ENCODE assay signal across 10 mouse cellular contexts in the genomic region with DNA sequence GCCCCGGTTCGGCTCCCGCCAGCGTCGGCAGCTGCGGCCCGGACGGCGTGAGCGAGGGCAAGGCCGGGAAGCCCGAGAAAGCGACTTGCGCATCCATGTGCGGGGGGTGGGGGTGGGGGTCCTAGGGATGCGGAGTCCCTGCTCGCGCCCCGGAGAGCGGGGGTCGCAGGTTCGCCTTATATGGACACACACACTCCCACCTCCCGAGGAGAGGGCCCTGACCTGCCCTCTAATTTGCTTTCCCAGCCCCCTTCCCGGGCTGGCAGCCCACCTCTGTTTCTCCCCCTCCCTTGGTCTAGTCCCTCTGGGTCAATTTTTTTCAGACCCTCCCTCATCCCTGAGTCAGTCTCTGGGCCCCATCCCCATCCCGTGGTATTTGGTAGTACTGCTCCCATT. TPM values are rescaled to one million over a fixed set of nuclear protein-coding genes. Genes with fewer than 3 reads are reported as not detected.
DNase-seq lines count a peak whose midpoint lies in the region; ATAC-seq and TF ChIP-seq lines count a peak whose summit lies in the region.
"Had no signal": no experiment of that assay in that cellular context is flagged by ENCODE, and none has a peak within 500 bp of the region (broad histone marks: within the 10 kb centered on the region; RNA-seq: fewer than 3 reads in every experiment).

Foxe3 (minus strand) TSS at position 97 of the 396 bp plus-strand sequence.

- no peak within 1 kb of the TSS for H3K27ac ChIP-seq in heart, embryonic 11.5 days (ENCODE audit: low read depth, low read length)
- H3K27ac ChIP-seq in testis, adult 2 months (ENCODE audit: control insufficient read depth, insufficient read depth, low read depth, low read length), result no peak within 1 kb of the TSS
- H3K27ac ChIP-seq in liver, embryonic 12.5 days, result no peak within 1 kb of the TSS
- no peak within 1 kb of the TSS for H3K27ac ChIP-seq in stomach, embryonic 16.5 days (ENCODE audit: low read length)

- no peak within 1 kb of the TSS for H3K9ac ChIP-seq in heart, embryonic 11.5 days (ENCODE audit: low read depth, low read length)
- no peak within 1 kb of the TSS for H3K9ac ChIP-seq in liver, embryonic 12.5 days
- peak within 1 kb of the TSS; percentile 16; the same call in 1 of the 2 replicates for H3K9ac ChIP-seq in stomach, embryonic 16.5 days (ENCODE audit: low read length)

- TF ChIP-seq POLR2A in testis, adult 2 months (IDR thresholded peaks at IDR 0.05; ENCODE audit: control insufficient read depth, low read depth, low read length), result no peak

- peak within 1 kb of the TSS; percentile 76 for H3K4me2 ChIP-seq in heart, embryonic 11.5 days
- H3K4me2 ChIP-seq in liver, embryonic 12.5 days, result peak within 1 kb of the TSS; percentile 59
- H3K4me2 ChIP-seq in stomach, embryonic 16.5 days (ENCODE audit: low read depth, low read length), result peak within 1 kb of the TSS; percentile 73

- no peak for ATAC-seq in heart, embryonic 11.5 days (replicated peaks; ENCODE audit: insufficient number of reproducible peaks, low FRiP score, low TSS enrichment)
- no peak for ATAC-seq in liver, embryonic 12.5 days
- ATAC-seq in stomach, embryonic 16.5 days (ENCODE audit: insufficient read depth, low FRiP score), result no peak

- H3K36me3 ChIP-seq in heart, embryonic 11.5 days (ENCODE audit: control insufficient read depth, insufficient read depth, low read length), result no peaks in the 10 kb centered on the region
- no peaks in the 10 kb centered on the region for H3K36me3 ChIP-seq in testis, adult 2 months (ENCODE audit: control insufficient read depth, insufficient read depth, low read length)
- no peaks in the 10 kb centered on the region for H3K36me3 ChIP-seq in liver, embryonic 12.5 days
- no peaks in the 10 kb centered on the region for H3K36me3 ChIP-seq in stomach, embryonic 16.5 days (ENCODE audit: control insufficient read depth, insufficient read depth, low read length)

- H3K9me3 ChIP-seq in heart, embryonic 11.5 days (replicated peaks; ENCODE audit: control insufficient read depth, low read length), result no peaks in the 10 kb centered on the region
- no peaks in the 10 kb centered on the region for H3K9me3 ChIP-seq in liver, embryonic 12.5 days (replicated peaks)
- no peaks in the 10 kb centered on the region for H3K9me3 ChIP-seq in stomach, embryonic 16.5 days (replicated peaks; ENCODE audit: control insufficient read depth, low read length)

- WGBS in heart, embryonic 11.5 days (ENCODE audit: insufficient replicate concordance), result 2% methylated on average over 16 of the region's 25 CpGs
- 4% methylated on average over 20 of the region's 25 CpGs for whole genome bisulfite sequencing in liver, embryonic 12.5 days (ENCODE audit: insufficient replicate concordance)
- 2% methylated on average over 25 of the region's 25 CpGs for WGBS in stomach, embryonic 16.5 days

- peaks cover 82% of the 10 kb centered on the region for H3K27me3 ChIP-seq in heart, embryonic 11.5 days (ENCODE audit: control insufficient read depth, insufficient read depth, low read length)
- H3K27me3 ChIP-seq in testis, adult 2 months (ENCODE audit: control insufficient read depth, insufficient read depth, low read length), result no peaks in the 10 kb centered on the region; the same call in 1 of the 2 replicates
- peaks cover 92% of the 10 kb centered on the region for H3K27me3 ChIP-seq in liver, embryonic 12.5 days (replicated peaks)
- H3K27me3 ChIP-seq in stomach, embryonic 16.5 days (ENCODE audit: control insufficient read depth, insufficient read depth, low read length), result peaks cover 80% of the 10 kb centered on the region

- H3K4me3 ChIP-seq in heart, embryonic 11.5 days (ENCODE audit: low read depth, low read length), result peak within 1 kb of the TSS; percentile 49
- H3K4me3 ChIP-seq in testis, adult 2 months (ENCODE audit: control insufficient read depth, low read depth, low read length), result peak within 1 kb of the TSS; percentile 44
- H3K4me3 ChIP-seq in liver, embryonic 12.5 days, result peak within 1 kb of the TSS; percentile 39
- H3K4me3 ChIP-seq in stomach, embryonic 16.5 days (replicated peaks; ENCODE audit: low read length), result peak within 1 kb of the TSS; percentile 47

- no peak for DNase-seq in heart, adult 11 months
- DNase-seq in testis, postnatal 14 days (ENCODE audit: low spot score), result no peak
- no peak for DNase-seq in layer of hippocampus, postnatal 10 days (ENCODE audit: low spot score in 2 of 2)
- DNase-seq in frontal cortex, postnatal 36 days (ENCODE audit: low spot score in 2 of 2), result no peak
- DNase-seq: adrenal gland, adult 8-10 months; thymus, adult 18-20 months had no signal

- 0 out of 2 replicates have a peak, but pooled peaks cover 2% of the 10 kb centered on the region for H3K4me1 ChIP-seq in heart, embryonic 11.5 days (ENCODE audit: control insufficient read depth, insufficient read depth, low read length)
- peaks cover 8% of the 10 kb centered on the region for H3K4me1 ChIP-seq in testis, adult 2 months (ENCODE audit: control insufficient read depth, insufficient read depth, low read length)
- peaks cover 7% of the 10 kb centered on the region; the same call in 1 of the 2 replicates for H3K4me1 ChIP-seq in liver, embryonic 12.5 days
- H3K4me1 ChIP-seq in stomach, embryonic 16.5 days (ENCODE audit: control insufficient read depth, insufficient read depth, low read length), result 0 out of 2 replicates have a peak, but pooled peaks cover 10% of the 10 kb centered on the region

- no peak for TF ChIP-seq CTCF in testis, adult 2 months (IDR thresholded peaks at IDR 0.05; ENCODE audit: control insufficient read depth, insufficient read depth, insufficient replicate concordance, low read depth, low read length)

RNA-seq across cellular contexts. Expression of gene Foxe3, which starts in this region (rescaled TPM):
- not detected in 2 replicates for polyA plus RNA-seq in heart, embryonic 11.5 days (2014; fragmentation: Nextera tagmentation; extraction: Ambion mirVana)
- polyA plus RNA-seq in testis, adult 2 months (2012; rRNA removed), result 0.95 and 1.3 TPM in 2 replicates
- not detected in 2 replicates for polyA plus RNA-seq in liver, embryonic 12.5 days (2016; fragmentation: Nextera tagmentation; extraction: Ambion mirVana)
- polyA plus RNA-seq in stomach, embryonic 16.5 days (2015; fragmentation: Nextera tagmentation; extraction: Ambion mirVana), result not detected in 2 replicates
- not detected for total RNA-seq in layer of hippocampus, postnatal 10 days (2021)
